Mouse (Mus musculus) CH12.LX (cell line): Measurements from ENCODE around the gene Gm20671. TPM values are rescaled to one million over a fixed set of nuclear protein-coding genes. Genes with fewer than 3 reads are reported as not detected.
"Not testable (repeated sequence)": the region's sequence is repeated elsewhere in the genome, so short reads cannot be mapped to it uniquely, and the experiment has no call there.

Experiments used
- DNase-seq: peaks from one replicate; pipeline ENCODE4 v3.0.0-alpha.2; 2013; ENCODE audit errors: extremely low read depth
- H3K27ac ChIP-seq: 2 replicates; pipeline ENCODE4 v1.5.1; 2012; ENCODE audit warnings: low read depth, mild to moderate bottlenecking, control low read depth, moderate library complexity; ENCODE audit not compliant: insufficient read depth
- H3K27me3 ChIP-seq: replicated peaks from 2 replicates; pipeline ENCODE3; 2012; ENCODE audit warnings: inconsistent platforms
- H3K36me3 ChIP-seq, 2 experiments: replicated peaks in 1 of 2; 2 replicates each; pipeline versions ENCODE3 to v1.6.1; 2012; ENCODE audit warnings: inconsistent platforms in 1 of 2, low read length in 1 of 2, mild to moderate bottlenecking in 1 of 2, mixed read lengths in 1 of 2, moderate library complexity in 1 of 2; ENCODE audit not compliant: control insufficient read depth in 1 of 2, insufficient read depth in 1 of 2
- H3K4me1 ChIP-seq, 2 experiments: 2 replicates each; pipeline ENCODE4 v1.6.1; 2012; ENCODE audit warnings: inconsistent platforms in 1 of 2, moderate library complexity in 1 of 2; ENCODE audit not compliant: insufficient read depth in 2 of 2, control insufficient read depth in 1 of 2
- H3K4me2 ChIP-seq: 2 replicates; pipeline ENCODE4 v1.6.1; 2012; ENCODE audit warnings: low read depth, mild to moderate bottlenecking, control low read depth; ENCODE audit not compliant: poor library complexity, insufficient read depth, severe bottlenecking
- H3K4me3 ChIP-seq, 3 experiments: fragments of 150-350 bp in 1 of 3; sonication (generic) in 1 of 3; replicated peaks in 1 of 3; 2 replicates each; pipeline versions ENCODE3 to v1.5.1; 2011 to 2012; ENCODE audit warnings: low read depth in 2 of 3, low read length in 2 of 3, mild to moderate bottlenecking in 2 of 3, moderate library complexity in 2 of 3, control low read depth in 1 of 3, improper control_type of control experiment in 1 of 3, inconsistent platforms in 1 of 3, mixed read lengths in 1 of 3; ENCODE audit not compliant: poor library complexity in 1 of 3
- H3K79me2 ChIP-seq: replicated peaks from 2 replicates; pipeline ENCODE4 v1.6.1; 2012; ENCODE audit warnings: mild to moderate bottlenecking, moderate library complexity; ENCODE audit not compliant: control insufficient read depth, poor library complexity, insufficient read depth, severe bottlenecking; ENCODE audit errors: extremely low read depth
- H3K9ac ChIP-seq: 2 replicates; pipeline ENCODE4 v1.6.1; 2012; ENCODE audit warnings: low read depth, mild to moderate bottlenecking, control low read depth, moderate library complexity; ENCODE audit not compliant: insufficient read depth
- H3K9me3 ChIP-seq: replicated peaks from 2 replicates; pipeline ENCODE3; 2012; ENCODE audit warnings: low read length, inconsistent platforms, mixed read lengths
- CHD1 ChIP-seq: IDR thresholded peaks from 2 replicates; pipeline ENCODE4 v1.6.1; 2012; ENCODE audit warnings: low read depth, low read length, improper control_type of control experiment, inconsistent platforms
- CTCF ChIP-seq, 2 experiments: IDR thresholded peaks in 1 of 2; conservative IDR thresholded peaks in 1 of 2; 2 replicates each; pipeline ENCODE4 v1.5.1; 2011 to 2012; ENCODE audit warnings: low read depth in 2 of 2, low read length in 2 of 2, improper control_type of control experiment in 1 of 2, inconsistent platforms in 1 of 2, mild to moderate bottlenecking in 1 of 2, moderate library complexity in 1 of 2
- E2F4 ChIP-seq: IDR thresholded peaks from 2 replicates; pipeline ENCODE4 v1.6.1; 2011; ENCODE audit warnings: low read depth, low read length, improper control_type of control experiment; ENCODE audit not compliant: insufficient replicate concordance
- ELF1 ChIP-seq: IDR thresholded peaks from 2 replicates; pipeline ENCODE4 v1.6.1; 2014; ENCODE audit warnings: low read depth, mild to moderate bottlenecking, inconsistent platforms, low read length, improper control_type of control experiment
- ETS1 ChIP-seq: conservative IDR thresholded peaks from 2 replicates; pipeline ENCODE4 v1.6.1; 2012; ENCODE audit warnings: low read depth, mild to moderate bottlenecking, inconsistent platforms, low read length, improper control_type of control experiment, moderate library complexity
- GABPA ChIP-seq: IDR thresholded peaks from 2 replicates; pipeline ENCODE4 v1.6.1; 2012; ENCODE audit warnings: low read depth, low read length, improper control_type of control experiment, inconsistent platforms; ENCODE audit not compliant: insufficient replicate concordance
- HCFC1 ChIP-seq: IDR thresholded peaks from 2 replicates; pipeline ENCODE4 v1.6.1; 2012; ENCODE audit warnings: low read depth, mild to moderate bottlenecking, inconsistent platforms, low read length, improper control_type of control experiment
- JUND ChIP-seq: conservative IDR thresholded peaks from 2 replicates; pipeline ENCODE4 v1.6.1; 2011; ENCODE audit warnings: low read depth, low read length, improper control_type of control experiment
- KAT2A ChIP-seq: IDR thresholded peaks from 2 replicates; pipeline ENCODE4 v1.6.1; 2012; ENCODE audit warnings: low read length, improper control_type of control experiment, inconsistent platforms; ENCODE audit not compliant: insufficient replicate concordance
- MAX ChIP-seq: IDR thresholded peaks from 2 replicates; pipeline ENCODE4 v1.6.1; 2011; ENCODE audit warnings: low read length, improper control_type of control experiment
- NELFE ChIP-seq: IDR thresholded peaks from 2 replicates; pipeline ENCODE4 v1.6.1; 2011; ENCODE audit warnings: low read depth, low read length, improper control_type of control experiment
- PAX5 ChIP-seq: IDR thresholded peaks from 2 replicates; pipeline ENCODE4 v1.6.1; 2012; ENCODE audit warnings: low read length, inconsistent platforms, mixed read lengths
- RAD21 ChIP-seq: IDR thresholded peaks from 2 replicates; pipeline ENCODE4 v1.6.1; 2011; ENCODE audit warnings: low read depth, mild to moderate bottlenecking, low read length, improper control_type of control experiment, moderate library complexity
- SIN3A ChIP-seq: IDR thresholded peaks from 2 replicates; pipeline ENCODE4 v1.6.1; 2012; ENCODE audit warnings: low read length, improper control_type of control experiment, inconsistent platforms
- TBP ChIP-seq: conservative IDR thresholded peaks from 2 replicates; pipeline ENCODE4 v1.6.1; 2011; ENCODE audit warnings: low read depth, low read length, improper control_type of control experiment
- TCF12 ChIP-seq: IDR thresholded peaks from 2 replicates; pipeline ENCODE4 v1.6.1; 2014; ENCODE audit warnings: low read depth, mild to moderate bottlenecking, inconsistent platforms, low read length, improper control_type of control experiment
- UBTF ChIP-seq: IDR thresholded peaks from 2 replicates; pipeline ENCODE4 v1.6.1; 2012; ENCODE audit warnings: low read depth, mild to moderate bottlenecking, inconsistent platforms, low read length, improper control_type of control experiment, moderate library complexity
- ZC3H11A ChIP-seq: IDR thresholded peaks from 2 replicates; pipeline ENCODE4 v1.6.1; 2012; ENCODE audit warnings: low read depth, mild to moderate bottlenecking, inconsistent platforms, low read length, improper control_type of control experiment
- ZNF384 ChIP-seq: IDR thresholded peaks from 2 replicates; pipeline ENCODE4 v1.6.1; 2012; ENCODE audit warnings: low read depth, low read length, improper control_type of control experiment, inconsistent platforms
- dilution Hi-C: fragments of 300-500 bp; cut with MboI; formaldehyde crosslinking; loops from 2 replicates; pipeline ENCODE4 v1.14.3; 2020; ENCODE audit warnings: low sequenced_read_pairs; ENCODE audit not compliant: extremely low pct_unique_long_range_greater_than_20kb, extremely low pct_ligation_motif_present
- in situ Hi-C: fragments of 300-500 bp; cut with MboI; formaldehyde crosslinking; loops from 3 replicates; pipeline ENCODE4 v1.14.3; 2019; ENCODE audit warnings: low sequenced_read_pairs, low pct_ligation_motif_present, low pct_unique_long_range_greater_than_20kb, mixed read lengths
- polyA plus RNA-seq: library from polyadenylated mRNA; unstranded; fragments of >175 nt; gene quantifications from 2 replicates; pipeline ENCODE4 v1.2.1, GENCODE M21; 2012; ENCODE audit warnings: low read depth; ENCODE audit not compliant: insufficient read length
- total RNA-seq, 2 experiments: library from RNA; depleted of rRNA; stranded (reverse); fragments of 300-350 nt in 1 of 2; fragments of >200 nt in 1 of 2; gene quantifications; 2 replicates each; pipeline ENCODE4 v1.2.3; 2012 to 2014

Gene Gm20671
- total and polyA plus RNA-seq, 3 experiments: 0.81 TPM; not detected in 2

- dilution Hi-C loops (no loop called here), in situ Hi-C loops (no loop called here)
- H3K36me3 ChIP-seq: peaks cover 37 to 77% of the 10 kb centered on the region in 2 experiments
These were observed 66.1 kb downstream of the Gm20671 start for GRCm38 (mm10) chr5:32760787-32761186.

GRCm38 (mm10) chr5:32760352-32760751 is 66.6 kb downstream of the Gm20671 start:
- H3K79me2 ChIP-seq, H3K4me2 ChIP-seq, H3K27me3 ChIP-seq, H3K4me3 ChIP-seq, dilution Hi-C loops, H3K9ac ChIP-seq, H3K27ac ChIP-seq, in situ Hi-C loops, H3K9me3 ChIP-seq, DNase-seq: not testable (repeated sequence)
- peaks cover 0 to 17% of the 10 kb centered on the region in 2 experiments; a peak in 1 of 4 replicates for H3K4me1 ChIP-seq
- peaks cover 39 to 77% of the 10 kb centered on the region in 2 experiments for H3K36me3 ChIP-seq

More at GRCm38 (mm10) chr5:32760787-32761186, 66.1 kb downstream of the Gm20671 start:
- no peak overlapping the region for H3K27ac ChIP-seq
- peaks cover 0 to 17% of the 10 kb centered on the region in 2 experiments; a peak in 1 of 4 replicates for H3K4me1 ChIP-seq
- H3K4me2 ChIP-seq: no peak overlapping the region
- H3K9me3 ChIP-seq: no peaks in the 10 kb centered on the region
- no peak for TF ChIP-seq HCFC1
- H3K9ac ChIP-seq: no peak overlapping the region
- DNase-seq: no peak
- H3K4me3 ChIP-seq: no peak overlapping the region
- no peaks in the 10 kb centered on the region for H3K79me2 ChIP-seq
- H3K27me3 ChIP-seq: no peaks in the 10 kb centered on the region

DNA sequence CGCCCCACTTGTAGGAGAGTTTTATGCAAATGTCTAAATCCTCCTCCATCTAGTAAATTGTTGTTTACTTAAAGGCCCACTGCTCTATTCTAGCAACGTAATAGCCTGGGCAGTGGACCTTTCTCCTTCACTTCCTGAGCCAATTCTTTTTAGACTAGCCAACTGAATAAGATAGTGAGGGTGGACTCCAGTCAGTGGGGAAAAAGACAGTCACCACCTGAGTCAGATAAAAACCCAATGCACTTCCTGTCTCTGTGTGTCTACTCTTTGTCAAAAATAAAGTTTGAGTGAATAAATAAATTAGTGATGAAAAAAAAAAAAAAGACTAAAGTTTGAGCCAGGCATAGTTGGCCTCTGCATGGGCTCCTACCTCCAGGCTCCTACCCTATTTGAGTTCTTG is 67.2 kb downstream of the Gm20671 start:
- H3K4me3 ChIP-seq: no peak overlapping the region
- H3K4me1 ChIP-seq: peaks cover 0 to 17% of the 10 kb centered on the region in 2 experiments; a peak in 1 of 4 replicates
- H3K79me2 ChIP-seq: no peaks in the 10 kb centered on the region
- no peak overlapping the region for H3K4me2 ChIP-seq
- H3K36me3 ChIP-seq: peaks cover 37 to 78% of the 10 kb centered on the region in 2 experiments
- TF ChIP-seq GABPA (no peak), TBP (no peak), E2F4 (no peak), CHD1 (no peak), ELF1 (no peak)
- no peak for DNase-seq
- H3K9ac ChIP-seq: no peak overlapping the region
- dilution Hi-C loops: no loop called here
- H3K27me3 ChIP-seq: no peaks in the 10 kb centered on the region
- no peak overlapping the region for H3K27ac ChIP-seq
- in situ Hi-C loops: no loop called here
- no peaks in the 10 kb centered on the region for H3K9me3 ChIP-seq

- H3K4me2 ChIP-seq: no peak overlapping the region
- no peak for TF ChIP-seq ZNF384
- no peak for TF ChIP-seq ZC3H11A
- TF ChIP-seq CTCF (conservative IDR thresholded peaks at IDR 0.05 in 1 of 2, IDR thresholded peaks at IDR 0.05 in 1 of 2; ENCODE audit: low read depth in 2 of 2, low read length in 2 of 2): no peak
- no peak for TF ChIP-seq KAT2A
- TF ChIP-seq RAD21: no peak
- TF ChIP-seq NELFE: no peak
- no peak for TF ChIP-seq UBTF
- no peak for TF ChIP-seq MAX
- TF ChIP-seq PAX5: no peak
- TF ChIP-seq TCF12: no peak
- TF ChIP-seq JUND: no peak
- TF ChIP-seq ETS1: no peak
- TF ChIP-seq SIN3A: no peak
- H3K36me3 ChIP-seq: peaks cover 19 to 54% of the 10 kb centered on the region in 2 experiments
- H3K4me3 ChIP-seq: no peak overlapping the region
- H3K4me1 ChIP-seq: peaks cover 8 to 49% of the 10 kb centered on the region in 2 experiments
- H3K27ac ChIP-seq: no peak overlapping the region
- H3K9ac ChIP-seq: no peak overlapping the region
- peaks cover 3% of the 10 kb centered on the region for H3K9me3 ChIP-seq
- dilution Hi-C loops: no loop called here
- in situ Hi-C loops: no loop called here
- DNase-seq: no peak
- no peaks in the 10 kb centered on the region for H3K27me3 ChIP-seq
- H3K79me2 ChIP-seq: no peaks in the 10 kb centered on the region; the same call in 1 of the 2 replicates
These were observed 70.8 kb downstream of the Gm20671 start for GRCm38 (mm10) chr5:32756141-32756540.
